Mouse (Mus musculus) ES-Bruce4 (cell line): ENCODE measurements around the gene Elovl2.

Experiments used
- CTCF ChIP-seq: IDR thresholded peaks from one replicate; pipeline ENCODE4 v1.8.1; 2011; ENCODE audit warnings: low read depth, low read length
- EP300 ChIP-seq: IDR thresholded peaks from 2 replicates; pipeline ENCODE4 v1.6.1; 2011; ENCODE audit warnings: low read depth, low read length; ENCODE audit not compliant: insufficient read depth

DNA sequence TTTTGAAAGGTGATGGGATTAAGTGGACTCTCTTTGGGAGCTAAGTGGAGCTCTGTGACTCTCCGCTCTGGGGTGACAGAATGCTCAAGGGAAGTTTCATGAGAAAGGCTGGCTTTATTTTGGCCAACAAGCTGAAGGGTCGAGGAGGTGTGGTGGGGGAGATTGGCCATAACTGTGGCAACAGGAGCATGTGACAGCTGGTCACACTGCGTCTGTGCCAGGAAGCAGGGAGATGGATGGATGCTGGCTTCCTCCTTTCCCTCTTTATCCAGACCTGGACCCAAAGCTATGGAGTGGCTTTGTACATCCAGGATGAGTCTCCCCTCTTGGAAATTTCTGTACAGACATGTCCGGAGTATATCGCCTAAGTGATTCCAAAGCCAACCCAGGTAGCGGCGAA is 13.0 kb upstream of the Elovl2 start:
- no peak for TF ChIP-seq CTCF
- TF ChIP-seq EP300, result no peak
